Mouse (Mus musculus) E14TG2a.4 (cell line): Measurements from ENCODE around the gene Zfp341.
A peak's percentile ranks its signal among the peaks of the same experiment; 100 is the strongest.

ENCODE experiments used
- CTCF ChIP-seq: conservative IDR thresholded peaks from 2 replicates; pipeline ENCODE4 v1.5.1; 2014; ENCODE audit warnings: low read length
- POU5F1 ChIP-seq: IDR thresholded peaks from 2 replicates; pipeline ENCODE4 v1.6.1; 2014; ENCODE audit warnings: low read length, borderline replicate concordance

DNA sequence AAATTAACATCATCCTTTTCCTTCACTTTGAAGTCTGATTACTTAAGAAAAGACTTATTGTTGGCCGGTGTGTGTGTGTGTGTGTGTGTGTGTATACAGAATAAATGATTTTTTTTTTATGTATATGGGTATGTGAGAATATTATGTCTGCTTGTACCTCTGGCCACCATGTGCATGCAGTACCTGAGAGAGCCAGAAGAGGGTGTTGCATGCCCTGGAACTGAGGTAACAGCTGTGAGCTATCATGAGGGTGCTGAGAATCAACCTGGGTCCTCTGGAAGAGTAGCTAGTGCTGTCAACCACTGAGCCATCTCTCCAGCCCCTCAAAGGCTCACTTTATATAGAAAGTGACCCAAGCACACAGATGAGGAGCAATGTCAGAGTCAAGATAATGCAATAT lies 31.7 kb upstream of the Zfp341 start:
- TF ChIP-seq CTCF (peak; percentile 69), POU5F1 (no peak)
